13 mouse cellular contexts compared by ENCODE assay signal in the genomic region with DNA sequence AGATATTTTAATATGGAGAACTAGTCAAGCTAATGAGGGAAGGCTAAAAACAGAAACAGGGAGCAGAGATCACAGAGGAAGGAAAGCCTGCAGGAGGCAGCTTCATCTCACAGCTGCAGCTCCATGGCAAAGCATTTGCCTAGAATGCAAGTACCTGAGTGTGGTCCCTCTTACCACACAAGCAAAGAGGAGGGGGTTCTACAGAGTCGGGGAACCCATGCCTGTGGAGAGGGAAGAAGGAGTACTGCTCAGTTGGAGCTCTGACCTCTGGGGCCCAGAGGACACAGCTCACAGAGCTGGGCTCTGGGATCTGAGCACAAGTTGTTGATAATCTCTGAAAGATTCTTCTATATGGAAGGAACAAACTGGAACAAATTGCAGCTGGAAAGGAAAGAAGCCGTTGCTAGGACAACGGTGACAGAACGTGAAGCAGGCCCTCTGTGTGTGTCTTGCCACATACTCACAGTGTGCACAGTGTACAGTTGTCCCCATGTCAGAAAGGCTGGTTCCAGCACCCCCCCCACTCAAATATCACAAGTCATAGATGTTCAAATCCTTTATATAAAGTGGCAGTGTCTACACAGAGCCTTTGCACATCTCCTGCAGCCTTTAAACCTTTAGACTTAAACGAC.
A peak's percentile ranks its signal among the peaks of the same experiment; 100 is the strongest.
DNase-seq lines count a peak whose midpoint lies in the region; ATAC-seq and TF ChIP-seq lines count a peak whose summit lies in the region.
"Had no signal": no experiment of that assay in that cellular context is flagged by ENCODE, and none has a peak within 500 bp of the region (broad histone marks: within the 10 kb centered on the region; RNA-seq: fewer than 3 reads in every experiment).

No protein-coding gene starts in this region.

- H3K27ac ChIP-seq in hindbrain, embryonic 11.5 days (ENCODE audit: low read depth, low read length): no peak overlapping the region
- no peak overlapping the region for H3K27ac ChIP-seq in hindbrain, embryonic 10.5 days
- H3K27ac ChIP-seq in forebrain, embryonic 15.5 days (replicated peaks): no peak overlapping the region
- H3K27ac ChIP-seq in midbrain, embryonic 14.5 days (replicated peaks; ENCODE audit: low read depth, low read length): no peak overlapping the region
- no peak overlapping the region for H3K27ac ChIP-seq in liver, embryonic 12.5 days
- H3K27ac ChIP-seq: limb, embryonic 15.5 days; lung, embryonic 15.5 days had no signal

- no peak overlapping the region for H3K4me3 ChIP-seq in hindbrain, embryonic 11.5 days (ENCODE audit: low read depth, low read length)
- H3K4me3 ChIP-seq in hindbrain, embryonic 10.5 days: no peak overlapping the region
- no peak overlapping the region for H3K4me3 ChIP-seq in forebrain, embryonic 15.5 days
- H3K4me3 ChIP-seq in midbrain, embryonic 14.5 days (replicated peaks; ENCODE audit: low read depth, low read length): no peak overlapping the region
- no peak overlapping the region for H3K4me3 ChIP-seq in liver, embryonic 12.5 days
- H3K4me3 ChIP-seq: erythroblast, embryonic 14.5 days; limb, embryonic 15.5 days; lung, embryonic 15.5 days had no signal

- no peak for TF ChIP-seq CTCF in brain, embryonic 14.5 days (IDR thresholded peaks at IDR 0.05; ENCODE audit: borderline replicate concordance, extremely low read depth, insufficient read depth, insufficient read length)

- peak; percentile 34 for DNase-seq in hindbrain, embryonic 11.5 days (ENCODE audit: low spot score)
- DNase-seq in hindbrain, embryonic 10.5 days (ENCODE audit: low spot score): no peak
- peak; percentile 62 for DNase-seq in brain, embryonic 14.5 days (ENCODE audit: low read depth)
- DNase-seq in midbrain, embryonic 14.5 days: peak; percentile 61
- no peak for DNase-seq in gastrocnemius, adult 18-20 months (ENCODE audit: low spot score)
- DNase-seq: cerebellum, postnatal 36 days; gastrocnemius, postnatal 36 days; kidney, postnatal 10 days had no signal

- ATAC-seq in hindbrain, embryonic 11.5 days (ENCODE audit: low FRiP score): peak; percentile 82
- ATAC-seq in forebrain, embryonic 15.5 days (replicated peaks): peak; percentile 82
- peak; percentile 72 for ATAC-seq in midbrain, embryonic 14.5 days (ENCODE audit: low FRiP score, low TSS enrichment)
- ATAC-seq in liver, embryonic 12.5 days: no peak

- TF ChIP-seq POLR2A in brain, embryonic 14.5 days (IDR thresholded peaks at IDR 0.05; ENCODE audit: borderline replicate concordance, extremely low read depth, insufficient read depth, insufficient read length, poor library complexity, severe bottlenecking): no peak

- no peaks in the 10 kb centered on the region for H3K27me3 ChIP-seq in hindbrain, embryonic 11.5 days (ENCODE audit: control insufficient read depth, insufficient read depth, low read length)
- no peaks in the 10 kb centered on the region for H3K27me3 ChIP-seq in hindbrain, embryonic 10.5 days (ENCODE audit: insufficient read depth, poor library complexity, severe bottlenecking)
- H3K27me3 ChIP-seq in forebrain, embryonic 15.5 days: no peaks in the 10 kb centered on the region
- H3K27me3 ChIP-seq in midbrain, embryonic 14.5 days (ENCODE audit: control insufficient read depth, insufficient read depth, low read length): no peaks in the 10 kb centered on the region
- 0 out of 2 replicates have a peak, but pooled peaks cover 4% of the 10 kb centered on the region for H3K27me3 ChIP-seq in liver, embryonic 12.5 days (replicated peaks)
- H3K27me3 ChIP-seq: lung, embryonic 15.5 days had no signal

- 56% methylated on average over 5 of the region's 5 CpGs for WGBS in hindbrain, embryonic 11.5 days
- 48% methylated on average over 5 of the region's 5 CpGs for WGBS in hindbrain, embryonic 10.5 days
- WGBS in forebrain, embryonic 15.5 days: 50% methylated on average over 5 of the region's 5 CpGs
- WGBS in midbrain, embryonic 14.5 days: 21% methylated on average over 5 of the region's 5 CpGs
- WGBS in liver, embryonic 12.5 days (ENCODE audit: insufficient replicate concordance): 61% methylated on average over 5 of the region's 5 CpGs

- H3K36me3 ChIP-seq in hindbrain, embryonic 11.5 days (ENCODE audit: control insufficient read depth, insufficient read depth, low read length): no peaks in the 10 kb centered on the region
- H3K36me3 ChIP-seq in hindbrain, embryonic 10.5 days: no peaks in the 10 kb centered on the region
- no peaks in the 10 kb centered on the region for H3K36me3 ChIP-seq in forebrain, embryonic 15.5 days
- no peaks in the 10 kb centered on the region for H3K36me3 ChIP-seq in midbrain, embryonic 14.5 days (ENCODE audit: control insufficient read depth, insufficient read depth, low read length)
- H3K36me3 ChIP-seq in liver, embryonic 12.5 days: no peaks in the 10 kb centered on the region
- H3K36me3 ChIP-seq: limb, embryonic 15.5 days; lung, embryonic 15.5 days had no signal

- no peak overlapping the region for H3K9ac ChIP-seq in hindbrain, embryonic 11.5 days (ENCODE audit: low read depth, low read length)
- H3K9ac ChIP-seq in forebrain, embryonic 15.5 days (replicated peaks): no peak overlapping the region
- no peak overlapping the region for H3K9ac ChIP-seq in midbrain, embryonic 14.5 days (replicated peaks; ENCODE audit: low read length)
- H3K9ac ChIP-seq in liver, embryonic 12.5 days: no peak overlapping the region
- H3K9ac ChIP-seq: limb, embryonic 15.5 days; lung, embryonic 15.5 days had no signal

- H3K9me3 ChIP-seq in hindbrain, embryonic 11.5 days (ENCODE audit: control insufficient read depth, low read length): no peaks in the 10 kb centered on the region
- no peaks in the 10 kb centered on the region for H3K9me3 ChIP-seq in hindbrain, embryonic 10.5 days
- no peaks in the 10 kb centered on the region for H3K9me3 ChIP-seq in forebrain, embryonic 15.5 days
- H3K9me3 ChIP-seq in midbrain, embryonic 14.5 days (ENCODE audit: control insufficient read depth, low read length): no peaks in the 10 kb centered on the region
- H3K9me3 ChIP-seq in liver, embryonic 12.5 days (replicated peaks): no peaks in the 10 kb centered on the region
- H3K9me3 ChIP-seq: limb, embryonic 15.5 days; lung, embryonic 15.5 days had no signal

- no peak overlapping the region for H3K4me2 ChIP-seq in hindbrain, embryonic 11.5 days (replicated peaks; ENCODE audit: low read depth, low read length)
- H3K4me2 ChIP-seq in forebrain, embryonic 15.5 days (replicated peaks): no peak overlapping the region
- no peak overlapping the region for H3K4me2 ChIP-seq in midbrain, embryonic 14.5 days (ENCODE audit: low read length)
- H3K4me2 ChIP-seq in liver, embryonic 12.5 days: no peak overlapping the region
- H3K4me2 ChIP-seq: limb, embryonic 15.5 days; lung, embryonic 15.5 days had no signal

- no peaks in the 10 kb centered on the region for H3K4me1 ChIP-seq in hindbrain, embryonic 11.5 days (replicated peaks; ENCODE audit: control insufficient read depth, insufficient read depth, low read length)
- peaks cover 21% of the 10 kb centered on the region for H3K4me1 ChIP-seq in hindbrain, embryonic 10.5 days (replicated peaks)
- 0 out of 2 replicates have a peak, but pooled peaks cover 5% of the 10 kb centered on the region for H3K4me1 ChIP-seq in forebrain, embryonic 15.5 days
- H3K4me1 ChIP-seq in midbrain, embryonic 14.5 days (ENCODE audit: control insufficient read depth, insufficient read depth, low read length): peaks cover 12% of the 10 kb centered on the region; the same call in 1 of the 2 replicates
- no peaks in the 10 kb centered on the region for H3K4me1 ChIP-seq in liver, embryonic 12.5 days
- H3K4me1 ChIP-seq: limb, embryonic 15.5 days; lung, embryonic 15.5 days had no signal

Comparison
In these comparisons a context has a peak if more than half of its experiments do, and no peak if none do; other contexts are left out.
1. DNase-seq: peak in hindbrain, embryonic 11.5 days (single experiment), brain, embryonic 14.5 days (single experiment) and midbrain, embryonic 14.5 days (single experiment); none in hindbrain, embryonic 10.5 days (single experiment) and gastrocnemius, adult 18-20 months (single experiment).